In the genomic region with DNA sequence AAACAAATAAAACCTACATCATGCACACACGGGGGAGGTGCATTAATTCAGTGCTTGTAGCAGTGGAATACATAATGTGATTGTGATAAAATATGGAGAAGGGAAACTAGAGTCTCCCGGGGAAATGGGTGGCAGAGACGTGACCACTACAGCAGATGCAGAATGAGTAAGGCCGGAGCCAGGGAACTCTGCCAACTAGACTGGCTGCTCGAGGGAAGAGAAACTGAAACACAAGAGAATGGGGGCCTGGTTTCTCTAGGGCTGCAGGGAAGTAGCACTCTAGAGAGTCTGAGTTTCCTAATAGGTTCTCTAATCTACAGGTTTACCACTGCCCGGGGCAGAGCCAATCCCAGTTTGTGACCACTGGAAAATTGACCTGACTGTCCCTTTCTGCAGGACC, we compare ENCODE assay signal across 8 mouse cellular contexts. TPM values are rescaled to one million over a fixed set of nuclear protein-coding genes. Genes with fewer than 3 reads are reported as not detected.
DNase-seq lines count a peak whose midpoint lies in the region; ATAC-seq and TF ChIP-seq lines count a peak whose summit lies in the region.

No protein-coding gene starts in this region.

- 35% methylated on average over 6 of the region's 6 CpGs for WGBS in liver, embryonic 15.5 days (ENCODE audit: insufficient replicate concordance)
- 11% methylated on average over 6 of the region's 6 CpGs for WGBS in small intestine, adult 2 months

- H3K9me3 ChIP-seq in liver, embryonic 15.5 days (replicated peaks) = no peaks in the 10 kb centered on the region

- H3K4me2 ChIP-seq in liver, embryonic 15.5 days = no peak overlapping the region

- H3K4me3 ChIP-seq in liver, embryonic 15.5 days (replicated peaks) = no peak overlapping the region
- H3K4me3 ChIP-seq in small intestine, adult 2 months (ENCODE audit: low read depth, low read length) = no peak overlapping the region

- no peak for TF ChIP-seq POLR2A in small intestine, adult 2 months (IDR thresholded peaks at IDR 0.05; ENCODE audit: low read depth, low read length)

- ATAC-seq in liver, embryonic 15.5 days (ENCODE audit: insufficient read depth) = 0 out of 2 replicates have a peak, but pooled peaks have one; percentile 16
- ATAC-seq in CD4-positive, CD25-positive, alpha-beta regulatory T cell, adult 4 months = no peak

- H3K27ac ChIP-seq in liver, embryonic 15.5 days (replicated peaks) = peak overlapping the region; percentile 45
- H3K27ac ChIP-seq in small intestine, adult 2 months (ENCODE audit: insufficient read depth, low read depth, low read length) = peak overlapping the region; percentile 97

- H3K36me3 ChIP-seq in liver, embryonic 15.5 days (replicated peaks) = no peaks in the 10 kb centered on the region
- no peaks in the 10 kb centered on the region for H3K36me3 ChIP-seq in small intestine, adult 2 months (ENCODE audit: control insufficient read depth, insufficient read depth, low read length)

- no peak overlapping the region for H3K9ac ChIP-seq in liver, embryonic 15.5 days

- no peaks in the 10 kb centered on the region for H3K27me3 ChIP-seq in liver, embryonic 15.5 days
- H3K27me3 ChIP-seq in small intestine, adult 2 months (ENCODE audit: control insufficient read depth, insufficient read depth, low read length) = no peaks in the 10 kb centered on the region

- TF ChIP-seq CTCF in small intestine, adult 2 months (IDR thresholded peaks at IDR 0.05; ENCODE audit: extremely low read depth, insufficient read length, insufficient replicate concordance, low read depth, low read length) = no peak

- peaks cover 27% of the 10 kb centered on the region for H3K4me1 ChIP-seq in liver, embryonic 15.5 days (replicated peaks)
- H3K4me1 ChIP-seq in small intestine, adult 2 months (ENCODE audit: control insufficient read depth, insufficient read depth, insufficient read length, low read length) = peaks cover 26% of the 10 kb centered on the region

- no peak for DNase-seq in liver
- peak; percentile 80 for DNase-seq in adrenal gland, postnatal 10 days
- DNase-seq in gastrocnemius, adult 8-10 months (ENCODE audit: low spot score in 2 of 2) = peak; percentile 8 to 39
- DNase-seq in kidney, adult 9 months = peak; percentile 74
- peak; percentile 79 to 86 for DNase-seq in lung, adult 18-20 months

RNA-seq across cellular contexts. Expression of gene 2610301B20Rik, which starts 48.9 kb away (rescaled TPM):
- 7.1 and 9.7 TPM in 2 replicates for polyA plus RNA-seq in liver, embryonic 15.5 days (2015; fragmentation: Nextera tagmentation; extraction: Ambion mirVana)
- total RNA-seq in adrenal gland, postnatal 10 days (2021) = 10 to 100 TPM; 15.2 to 16.6 TPM
- total RNA-seq in gastrocnemius, adult 8-10 months (2022) = 1 to 10 TPM; 2.8 to 4.7 (median 3.7) TPM
- 0.44 and 0.55 TPM in 2 replicates for polyA plus RNA-seq in small intestine, adult 2 months (2012; rRNA removed)
- 1 to 10 TPM; 6.6 to 8.0 TPM for polyA plus RNA-seq in CD4-positive, CD25-positive, alpha-beta regulatory T cell, adult 4 months (2017; shearing (Covaris generic))
